Mouse (Mus musculus) v-Abl transformed pro-B cells (cell line): ENCODE data around the gene Sypl.

Source experiments
- in situ Hi-C, 2 experiments: fragments of 400-800 bp; cut with MboI; formaldehyde crosslinking; loops; one replicate each; pipeline ENCODE4 v1.15.1; 2025; ENCODE audit not compliant: unreplicated experiment in 2 of 2

Sypl gene

GRCm38 (mm10) chr12:32994081-32994480 is 40.4 kb downstream of the Sypl start:
- in situ Hi-C loops, result loop anchor here (10.0 to 25.0 kb wide), 2 partner anchors 607 to 1049 kb away; partner anchors contain the start of gene Ccdc71l (in 1 of the 2)

- in situ Hi-C loops, result loop anchor here (10.0 to 25.0 kb wide), 2 partner anchors 608 to 1050 kb away; partner anchors contain the start of gene Ccdc71l (in 1 of the 2)
Measured at GRCm38 (mm10) chr12:32995081-32995834, 41.6 kb downstream of the Sypl start.

GRCm38 (mm10) chr12:32998766-32999165 is 45.1 kb downstream of the Sypl start:
- in situ Hi-C loops, result loop anchor here (10.0 to 25.0 kb wide), 2 partner anchors 611 to 1054 kb away; partner anchors contain the start of gene Ccdc71l (in 1 of the 2)

- in situ Hi-C loops, result loop anchor here (10.0 to 25.0 kb wide), 3 partner anchors 362 to 1055 kb away; partner anchors contain the start of gene Ccdc71l (in 1 of the 2)
Measured at GRCm38 (mm10) chr12:32999778-33000177, 46.1 kb downstream of the Sypl start.

GRCm38 (mm10) chr12:33000402-33000801 is 46.7 kb downstream of the Sypl start:
- in situ Hi-C loops, result loop anchor here in 1 of 2 experiments (25.0 kb wide), 1 partner anchor 363 kb away; no protein-coding TSS in a partner anchor

- in situ Hi-C loops, result loop anchor here in 1 of 2 experiments (25.0 kb wide), 1 partner anchor 366 kb away; no protein-coding TSS in a partner anchor
Measured at GRCm38 (mm10) chr12:33003339-33003965, 49.8 kb downstream of the Sypl start.

- in situ Hi-C loops, result loop anchor here in 1 of 2 experiments (5.0 to 25.0 kb wide), 2 partner anchors 54 to 369 kb away; partner anchors contain the start of gene Sypl
Measured at GRCm38 (mm10) chr12:33005858-33006257, 52.2 kb downstream of the Sypl start.

- in situ Hi-C loops, result loop anchor here in 1 of 2 experiments (5.0 to 25.0 kb wide), 2 partner anchors 55 to 370 kb away; partner anchors contain the start of gene Sypl
Measured at GRCm38 (mm10) chr12:33007176-33007575, 53.5 kb downstream of the Sypl start.

- in situ Hi-C loops, result loop anchor here in 1 of 2 experiments (5.0 to 25.0 kb wide), 2 partner anchors 56 to 371 kb away; partner anchors contain the start of gene Sypl
Measured at GRCm38 (mm10) chr12:33008305-33009110, 54.8 kb downstream of the Sypl start.

- in situ Hi-C loops, result loop anchor here in 1 of 2 experiments (5.0 to 25.0 kb wide), 2 partner anchors 57 to 372 kb away; partner anchors contain the start of gene Sypl
Measured at GRCm38 (mm10) chr12:33009206-33009966, 55.7 kb downstream of the Sypl start.

GRCm38 (mm10) chr12:33010026-33010425 is 56.3 kb downstream of the Sypl start:
- in situ Hi-C loops, result loop anchor here (5.0 to 25.0 kb wide), 4 partner anchors 68 to 375 kb away; no protein-coding TSS in a partner anchor

GRCm38 (mm10) chr12:33014050-33014796 is 60.5 kb downstream of the Sypl start:
- in situ Hi-C loops, result loop anchor here (5.0 to 25.0 kb wide), 4 partner anchors 72 to 379 kb away; no protein-coding TSS in a partner anchor

- in situ Hi-C loops, result loop anchor here (10.0 to 25.0 kb wide), 2 partner anchors 378 to 380 kb away; no protein-coding TSS in a partner anchor
Measured at GRCm38 (mm10) chr12:33015103-33015502, 61.4 kb downstream of the Sypl start.

GRCm38 (mm10) chr12:33016824-33017705 is 63.4 kb downstream of the Sypl start:
- in situ Hi-C loops, result loop anchor here (10.0 to 25.0 kb wide), 2 partner anchors 380 to 382 kb away; no protein-coding TSS in a partner anchor

- in situ Hi-C loops, result loop anchor here (10.0 to 25.0 kb wide), 2 partner anchors 381 to 384 kb away; no protein-coding TSS in a partner anchor
Measured at GRCm38 (mm10) chr12:33018601-33019000, 64.9 kb downstream of the Sypl start.

- in situ Hi-C loops, result loop anchor here in 1 of 2 experiments (25.0 kb wide), 1 partner anchor 383 kb away; no protein-coding TSS in a partner anchor
Measured at GRCm38 (mm10) chr12:33020011-33020410, 66.3 kb downstream of the Sypl start.

- in situ Hi-C loops, result loop anchor here in 1 of 2 experiments (25.0 kb wide), 1 partner anchor 384 kb away; no protein-coding TSS in a partner anchor
Measured at GRCm38 (mm10) chr12:33021140-33021539, 67.4 kb downstream of the Sypl start.
